Mouse (Mus musculus): Measurements from ENCODE around the gene Miga1.

DNA sequence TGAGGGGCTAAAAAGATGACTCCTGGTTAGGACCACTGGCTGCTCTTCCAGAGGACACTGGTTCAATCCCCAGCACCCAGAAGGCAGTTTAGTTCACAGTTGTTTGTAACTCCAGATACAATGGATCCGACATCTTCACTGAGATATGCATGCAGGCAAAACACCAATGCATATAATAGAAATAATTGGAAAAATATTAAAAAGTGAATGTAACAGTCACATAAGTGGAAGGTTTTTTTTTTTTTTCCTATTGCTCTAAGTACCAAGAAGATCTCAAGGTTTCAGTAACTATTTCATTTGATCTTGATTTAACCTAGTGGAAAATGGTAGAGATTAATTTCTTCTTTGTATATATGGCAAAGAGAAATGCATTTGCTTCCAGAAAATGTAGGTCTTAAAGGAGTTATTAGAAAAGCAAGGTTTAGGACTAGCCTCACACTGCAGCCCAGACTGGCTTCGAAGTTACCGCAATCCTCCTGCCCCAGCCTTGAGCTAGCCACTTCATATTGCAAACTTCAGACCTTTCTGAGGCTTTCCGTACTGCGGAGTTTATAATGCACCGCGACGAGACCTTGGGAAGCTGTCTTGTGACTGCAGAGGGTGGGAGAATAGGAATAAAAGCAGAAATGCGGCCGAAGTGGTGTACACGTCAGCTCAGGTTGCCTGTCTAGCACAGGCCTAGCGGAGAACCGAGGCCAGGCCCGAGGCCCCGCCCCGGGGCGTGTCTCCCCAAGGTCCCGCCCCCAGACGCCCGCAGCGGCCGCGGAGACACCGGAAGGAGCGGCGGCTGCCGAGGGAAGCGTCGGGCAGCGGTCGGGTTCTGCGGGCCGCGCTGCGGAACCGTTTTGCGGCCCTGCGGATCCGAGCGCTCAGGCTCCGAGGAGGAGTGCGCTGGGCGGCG is 5.8 kb upstream of the Miga1 start, which contains the start of gene Usp33:
- no peak for TF ChIP-seq HCFC1 (IDR thresholded peaks at IDR 0.05; ENCODE audit: borderline replicate concordance, insufficient read depth, low read length)
- no peak for TF ChIP-seq MAFK (IDR thresholded peaks at IDR 0.05; ENCODE audit: insufficient read depth, low read depth, low read length)

Measured in ES-E14 (cell line).